ENCODE assay signal across 8 mouse cellular contexts in genomic region chr12:102730798-102731619, GRCm38 (mm10). TPM values are rescaled to one million over a fixed set of nuclear protein-coding genes. Genes with fewer than 3 reads are reported as not detected.
DNase-seq lines count a peak whose midpoint lies in the region; ATAC-seq and TF ChIP-seq lines count a peak whose summit lies in the region.

No protein-coding gene starts in this region.

- peak; percentile 91 for ATAC-seq in intestine, embryonic 15.5 days
- peak; percentile 62 for ATAC-seq in midbrain, embryonic 13.5 days

- H3K36me3 ChIP-seq in intestine, embryonic 15.5 days = no peaks in the 10 kb centered on the region
- H3K36me3 ChIP-seq in midbrain, embryonic 13.5 days = no peaks in the 10 kb centered on the region

- DNase-seq in layer of hippocampus, adult 2 months (ENCODE audit: low spot score in 2 of 2) = no peak
- DNase-seq in layer of hippocampus, adult 8-10 months (ENCODE audit: low spot score in 2 of 2) = no peak
- peak; percentile 69 for DNase-seq in embryo, embryonic 10.5 days (ENCODE audit: low spot score)
- no peak for DNase-seq in right cerebral cortex, postnatal 25 days
- DNase-seq in testis, postnatal 14 days (ENCODE audit: low spot score) = no peak
- DNase-seq in cerebellum, adult 9-10 months = no peak

- H3K27ac ChIP-seq in layer of hippocampus, adult 2 months = peak overlapping the region; percentile 83
- peak overlapping the region; percentile 93 for H3K27ac ChIP-seq in intestine, embryonic 15.5 days
- peak overlapping the region; percentile 90 for H3K27ac ChIP-seq in midbrain, embryonic 13.5 days

- 19% methylated on average over 16 of the region's 16 CpGs for WGBS in intestine, embryonic 15.5 days
- WGBS in midbrain, embryonic 13.5 days = 34% methylated on average over 16 of the region's 16 CpGs

- TF ChIP-seq CTCF in layer of hippocampus, adult 2 months (conservative IDR thresholded peaks at IDR 0.05) = no peak

- H3K4me1 ChIP-seq in intestine, embryonic 15.5 days (replicated peaks) = peaks cover 25% of the 10 kb centered on the region
- H3K4me1 ChIP-seq in midbrain, embryonic 13.5 days (replicated peaks) = peaks cover 24% of the 10 kb centered on the region

- H3K9ac ChIP-seq in intestine, embryonic 15.5 days = 0 out of 2 replicates have a peak overlapping the region, but pooled peaks have one; percentile 8
- H3K9ac ChIP-seq in midbrain, embryonic 13.5 days (replicated peaks) = peak overlapping the region; percentile 15

- H3K4me2 ChIP-seq in intestine, embryonic 15.5 days (replicated peaks) = peak overlapping the region; percentile 53
- peak overlapping the region; percentile 46 for H3K4me2 ChIP-seq in midbrain, embryonic 13.5 days (replicated peaks)

- no peaks in the 10 kb centered on the region for H3K27me3 ChIP-seq in intestine, embryonic 15.5 days (replicated peaks)
- H3K27me3 ChIP-seq in midbrain, embryonic 13.5 days = no peaks in the 10 kb centered on the region

- H3K4me3 ChIP-seq in layer of hippocampus, adult 2 months = peak overlapping the region; percentile 2; the same call in 1 of the 2 replicates
- no peak overlapping the region; the same call in 1 of the 2 replicates for H3K4me3 ChIP-seq in intestine, embryonic 15.5 days (replicated peaks)
- H3K4me3 ChIP-seq in midbrain, embryonic 13.5 days (replicated peaks) = peak overlapping the region; percentile 23

- H3K9me3 ChIP-seq in intestine, embryonic 15.5 days = no peaks in the 10 kb centered on the region
- no peaks in the 10 kb centered on the region for H3K9me3 ChIP-seq in midbrain, embryonic 13.5 days

RNA-seq across cellular contexts. Expression of gene Moap1, which starts 12.5 kb away (rescaled TPM):
- total RNA-seq in layer of hippocampus, adult 2 months (2021) = 10 to 100 TPM; 24.3 to 24.9 TPM
- 10 to 100 TPM; 25.7 to 29.4 (median 26.8) TPM for total RNA-seq in layer of hippocampus, adult 8-10 months (2022)
- polyA plus RNA-seq in intestine, embryonic 15.5 days (2015; fragmentation: Nextera tagmentation; extraction: Ambion mirVana) = 20.5 and 23.1 TPM in 2 replicates
- 52.3 and 54.8 TPM in 2 replicates for polyA plus RNA-seq in midbrain, embryonic 13.5 days (2015; fragmentation: Nextera tagmentation; extraction: Ambion mirVana)

RNA-seq across cellular contexts. Expression of gene Tmem251, which starts 12.6 kb away (rescaled TPM):
- total RNA-seq in layer of hippocampus, adult 2 months (2021) = 1 to 10 TPM; 5.1 TPM
- 1 to 10 TPM; 4.9 to 6.4 (median 5.6) TPM for total RNA-seq in layer of hippocampus, adult 8-10 months (2022)
- 15.3 and 16.3 TPM in 2 replicates for polyA plus RNA-seq in intestine, embryonic 15.5 days (2015; fragmentation: Nextera tagmentation; extraction: Ambion mirVana)
- 12.4 and 13.3 TPM in 2 replicates for polyA plus RNA-seq in midbrain, embryonic 13.5 days (2015; fragmentation: Nextera tagmentation; extraction: Ambion mirVana)

RNA-seq across cellular contexts. Expression of gene Itpk1, which starts 26.3 kb away (rescaled TPM):
- 10 to 100 TPM; 66.6 to 76.8 TPM for total RNA-seq in layer of hippocampus, adult 2 months (2021)
- 10 to 100 TPM; 57.5 to 71.0 (median 61.8) TPM for total RNA-seq in layer of hippocampus, adult 8-10 months (2022)
- polyA plus RNA-seq in intestine, embryonic 15.5 days (2015; fragmentation: Nextera tagmentation; extraction: Ambion mirVana) = 39.1 and 40.1 TPM in 2 replicates
- 19.7 and 20.7 TPM in 2 replicates for polyA plus RNA-seq in midbrain, embryonic 13.5 days (2015; fragmentation: Nextera tagmentation; extraction: Ambion mirVana)

RNA-seq across cellular contexts. Expression of gene Gm28051, which starts 26.6 kb away (rescaled TPM):
- total RNA-seq in layer of hippocampus, adult 2 months (2021) = not detected
- total RNA-seq in layer of hippocampus, adult 8-10 months (2022) = not detected
- polyA plus RNA-seq in intestine, embryonic 15.5 days (2015; fragmentation: Nextera tagmentation; extraction: Ambion mirVana) = not detected in 2 replicates
- not detected in 2 replicates for polyA plus RNA-seq in midbrain, embryonic 13.5 days (2015; fragmentation: Nextera tagmentation; extraction: Ambion mirVana)

RNA-seq across cellular contexts. Expression of gene Gon7, which starts 26.6 kb away (rescaled TPM):
- total RNA-seq in layer of hippocampus, adult 2 months (2021) = 10 to 100 TPM; 13.2 to 13.4 TPM
- total RNA-seq in layer of hippocampus, adult 8-10 months (2022) = 10 to 100 TPM; 10.9 to 13.3 (median 12.1) TPM
- 30.8 and 31.2 TPM in 2 replicates for polyA plus RNA-seq in intestine, embryonic 15.5 days (2015; fragmentation: Nextera tagmentation; extraction: Ambion mirVana)
- 55.0 and 57.9 TPM in 2 replicates for polyA plus RNA-seq in midbrain, embryonic 13.5 days (2015; fragmentation: Nextera tagmentation; extraction: Ambion mirVana)
